Mouse (Mus musculus): Measurements from ENCODE around the gene D430042O09Rik.

- TF ChIP-seq POLR2A (IDR thresholded peaks at IDR 0.05; ENCODE audit: extremely low read depth, insufficient read depth, low read length) = no peak
- TF ChIP-seq CTCF (IDR thresholded peaks at IDR 0.05; ENCODE audit: low read depth, low read length) = no peak
Measured at GRCm38 (mm10) chr7:125829121-125829666, 121.5 kb downstream of the D430042O09Rik start.

All from liver, adult 2 months (tissue).